Mouse (Mus musculus) embryo, embryonic 10.5 days (tissue): ENCODE measurements around the gene Krt34.

Source experiments
- DNase-seq: peaks from one replicate; pipeline ENCODE4 v3.0.0-alpha.2; 2015; ENCODE audit warnings: low spot score

Krt34 gene

DNA sequence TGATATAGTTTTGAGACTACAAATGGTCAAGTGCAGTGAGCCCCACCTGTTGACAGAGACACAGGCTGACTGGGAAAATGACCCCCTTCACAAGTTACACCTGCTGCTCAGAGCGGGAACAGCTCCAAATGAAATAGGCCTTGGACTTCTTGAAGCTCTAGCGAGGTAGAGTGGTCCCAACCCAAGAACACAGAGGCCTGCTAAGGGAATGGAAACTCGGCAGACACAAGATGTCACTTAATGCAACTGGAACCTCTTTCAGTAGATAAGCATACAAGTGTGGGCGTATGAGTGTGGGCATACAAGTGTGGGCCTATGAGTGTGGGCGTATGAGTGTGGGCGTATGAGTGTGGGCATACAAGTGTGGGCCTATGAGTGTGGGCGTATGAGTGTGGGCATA is 42.3 kb downstream of the Krt34 start:
- no peak for DNase-seq

DNA sequence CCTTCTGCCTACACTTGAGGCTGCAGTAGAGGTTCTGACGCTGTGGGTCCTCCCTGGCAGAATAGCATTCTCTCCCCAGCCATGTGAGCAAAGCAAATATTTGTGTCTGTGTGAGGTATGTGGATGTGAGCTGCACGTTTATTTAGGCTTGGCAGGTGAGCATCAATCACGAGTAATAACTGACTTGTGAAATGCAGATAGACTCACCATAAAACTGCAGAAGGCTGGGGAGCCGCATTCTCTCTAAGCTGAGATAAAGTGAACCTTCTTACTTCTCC is 47.0 kb downstream of the Krt34 start:
- no peak for DNase-seq

DNA sequence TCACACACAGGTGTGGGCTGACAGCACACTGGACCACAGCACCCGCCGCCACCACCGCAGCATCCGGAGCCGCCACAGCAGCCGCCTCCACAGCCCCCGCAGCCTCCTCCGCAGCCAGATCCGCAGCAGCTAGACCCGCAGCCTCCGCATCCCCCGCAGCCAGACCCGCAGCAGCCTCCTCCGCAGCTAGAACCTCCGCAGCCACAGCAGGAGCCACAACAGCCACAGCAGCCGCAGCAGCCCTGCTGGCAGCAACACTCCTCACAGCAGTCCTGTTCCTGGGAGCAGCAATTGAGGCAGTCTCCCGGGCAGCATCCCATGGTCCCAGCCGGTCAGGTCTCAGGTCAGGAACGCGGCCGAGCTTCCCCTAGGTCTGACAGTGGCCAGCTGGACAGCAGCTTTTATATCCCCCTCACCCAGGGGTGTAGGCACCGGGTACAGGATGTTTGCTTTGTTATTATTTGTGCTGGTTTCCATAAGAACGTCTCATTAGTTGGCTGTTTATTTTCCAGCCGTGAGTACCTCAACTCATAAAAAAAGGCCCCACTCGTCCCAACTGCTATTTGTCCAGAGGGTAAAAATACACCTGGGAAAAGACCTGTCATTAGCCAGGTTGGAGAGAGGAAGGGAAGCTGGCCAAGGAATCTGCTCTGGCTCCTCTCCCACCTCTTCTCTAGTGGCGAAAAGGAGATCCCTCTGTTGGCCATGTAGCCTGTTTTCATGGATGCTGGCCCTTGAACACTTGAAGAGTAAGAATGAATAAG is 47.6 kb downstream of the Krt34 start, which contains the start of gene Krtap17-1:
Gene Krtap17-1 (minus strand): TSS at position 375 of the 764 bp plus-strand sequence.
- no peak for DNase-seq

DNA sequence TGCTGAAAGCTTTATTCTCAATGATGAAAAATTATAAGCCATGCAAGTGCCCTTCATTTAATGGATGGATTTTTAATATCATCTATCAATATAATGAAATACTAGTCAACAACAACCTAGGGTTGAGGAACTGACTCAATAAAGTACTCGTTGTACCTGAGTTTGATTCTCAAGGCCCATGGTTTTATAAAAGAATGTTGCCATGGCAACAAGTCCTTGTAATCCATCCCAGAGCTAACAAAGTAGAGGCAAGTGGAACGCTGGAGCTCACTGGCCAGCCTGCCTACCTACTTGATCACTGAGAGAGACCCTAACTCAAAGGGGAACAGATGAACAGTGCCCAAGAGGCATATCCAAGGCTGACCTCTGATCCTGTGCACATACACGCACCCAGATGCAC is 50.8 kb downstream of the Krt34 start:
- DNase-seq: no peak

DNA sequence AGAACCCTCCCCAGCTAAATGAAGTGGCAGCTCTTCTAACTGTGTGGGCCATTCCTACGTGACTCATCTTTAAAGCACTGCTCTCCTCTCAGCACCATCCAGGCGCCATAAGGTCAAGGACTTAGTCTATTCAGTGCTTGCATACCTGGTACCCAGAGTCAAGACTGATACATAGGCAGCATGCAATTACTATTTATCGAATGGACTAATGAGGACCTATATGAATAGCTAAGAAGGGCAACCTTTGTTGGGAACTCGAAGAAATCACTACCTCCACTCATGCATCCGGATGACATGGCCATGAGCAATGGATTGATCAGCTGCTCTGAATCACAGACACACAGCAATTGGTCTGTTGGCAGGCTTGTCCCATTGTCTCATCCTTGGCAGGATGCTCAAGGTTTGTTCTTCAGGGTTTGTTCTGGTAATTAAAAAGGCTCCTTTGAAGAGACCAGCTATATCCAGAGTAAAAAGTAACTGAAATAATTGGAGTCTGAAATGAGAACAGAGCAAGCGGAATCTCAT is 51.4 kb downstream of the Krt34 start:
- no peak for DNase-seq

DNA sequence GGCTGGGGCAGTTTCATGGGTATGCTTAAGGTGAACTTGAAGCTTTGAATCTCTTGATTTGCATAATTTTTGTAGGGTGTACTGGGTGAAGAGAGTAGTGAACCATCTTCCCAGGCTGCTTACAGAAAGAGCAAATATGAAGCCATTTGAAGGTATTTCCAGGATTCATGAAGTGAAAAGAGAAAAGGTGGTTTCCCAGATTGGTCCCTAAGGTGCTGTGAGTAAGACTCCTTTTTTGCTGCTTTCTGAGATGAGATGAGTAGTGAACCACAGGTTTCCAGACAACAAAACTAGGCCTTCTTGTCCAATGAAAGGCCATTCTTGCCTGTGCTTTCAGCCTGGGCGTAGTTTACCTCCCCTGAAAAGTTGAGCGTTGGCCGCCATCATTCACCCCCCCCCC is 52.8 kb downstream of the Krt34 start:
- DNase-seq: no peak
